Mouse (Mus musculus) T-helper 1 cell (primary cell): Measurements from ENCODE around the gene Tex19.1.
"Not testable (repeated sequence)": the region's sequence is repeated elsewhere in the genome, so short reads cannot be mapped to it uniquely, and the experiment has no call there.

ENCODE experiments used
- in situ Hi-C: fragments of 300-600 bp; cut with MboI, MseI; formaldehyde crosslinking; loops from one replicate; pipeline ENCODE4 v1.15.1; 2025; ENCODE audit warnings: high pct_unique_total_duplicates

Tex19.1 gene

GRCm38 (mm10) chr11:121145865-121146264 lies at the start of gene Tex19.1:
Gene Tex19.1 (plus strand): TSS chr11:121146143.
- in situ Hi-C loops, result no loop called here

GRCm38 (mm10) chr11:121099762-121100161 lies 46.2 kb upstream of the Tex19.1 start:
- in situ Hi-C loops, result loop anchor here (5.0 kb wide), 1 partner anchor 77 kb away; no protein-coding TSS in a partner anchor

DNA sequence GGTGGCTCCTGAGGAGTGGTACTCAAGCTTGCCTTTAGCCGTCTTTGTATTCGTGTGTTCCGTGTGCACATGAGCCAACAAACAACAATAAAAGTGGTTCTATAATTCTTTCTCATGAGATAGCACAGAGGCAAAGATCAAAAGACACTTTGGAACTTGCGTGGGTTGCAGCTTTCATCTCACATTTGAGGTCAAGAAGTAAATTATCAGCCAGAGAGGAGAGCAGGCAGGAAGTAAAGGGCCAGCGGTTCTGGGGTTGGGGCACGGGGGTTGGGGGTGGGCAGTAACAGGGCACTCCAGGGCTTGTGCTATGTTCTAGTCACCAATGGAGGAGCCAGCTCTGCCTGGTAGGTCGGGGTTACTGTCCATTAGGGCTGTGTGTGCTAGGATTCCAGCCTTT lies 45.3 kb upstream of the Tex19.1 start:
- in situ Hi-C loops, result loop anchor here (5.0 kb wide), 1 partner anchor 78 kb away; no protein-coding TSS in a partner anchor

DNA sequence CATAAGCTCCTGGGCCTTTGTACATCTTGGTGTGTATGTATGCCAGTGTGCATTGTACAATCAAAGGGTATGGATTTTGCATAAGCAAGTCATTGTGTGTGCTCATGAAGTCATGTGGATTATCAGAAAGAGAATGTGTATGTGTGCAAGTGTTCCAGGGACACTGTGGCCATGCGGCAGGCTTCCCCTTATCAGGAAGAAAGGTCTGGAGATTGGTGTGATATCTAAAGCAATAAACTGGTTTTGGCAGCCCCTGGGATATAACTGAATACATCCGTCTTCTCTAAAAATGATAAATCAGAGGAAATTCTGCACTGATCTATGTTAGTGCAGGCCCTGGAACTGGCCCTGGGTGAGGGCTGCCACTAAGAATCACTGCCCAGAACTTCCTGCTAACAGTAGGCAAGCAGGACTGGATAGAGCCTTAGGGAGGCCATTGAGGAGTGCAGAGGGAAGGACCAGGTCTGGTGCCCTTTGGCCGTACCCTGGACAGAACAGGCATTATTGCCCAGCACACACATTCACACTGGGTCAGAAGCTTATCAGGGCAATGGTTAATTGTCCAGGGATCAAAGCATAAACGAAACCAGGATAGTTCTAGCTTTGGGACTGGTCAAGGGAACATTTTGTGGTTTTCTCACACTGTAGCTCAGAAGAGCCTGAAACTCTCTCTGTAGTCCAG lies 44.7 kb upstream of the Tex19.1 start:
- in situ Hi-C loops, result loop anchor here (5.0 kb wide), 1 partner anchor 79 kb away; no protein-coding TSS in a partner anchor

- in situ Hi-C loops, result not testable (repeated sequence)
Measured at GRCm38 (mm10) chr11:121107242-121107641, 38.7 kb upstream of the Tex19.1 start.

- in situ Hi-C loops, result no loop called here
Measured at GRCm38 (mm10) chr11:121108061-121108460, 37.9 kb upstream of the Tex19.1 start.

DNA sequence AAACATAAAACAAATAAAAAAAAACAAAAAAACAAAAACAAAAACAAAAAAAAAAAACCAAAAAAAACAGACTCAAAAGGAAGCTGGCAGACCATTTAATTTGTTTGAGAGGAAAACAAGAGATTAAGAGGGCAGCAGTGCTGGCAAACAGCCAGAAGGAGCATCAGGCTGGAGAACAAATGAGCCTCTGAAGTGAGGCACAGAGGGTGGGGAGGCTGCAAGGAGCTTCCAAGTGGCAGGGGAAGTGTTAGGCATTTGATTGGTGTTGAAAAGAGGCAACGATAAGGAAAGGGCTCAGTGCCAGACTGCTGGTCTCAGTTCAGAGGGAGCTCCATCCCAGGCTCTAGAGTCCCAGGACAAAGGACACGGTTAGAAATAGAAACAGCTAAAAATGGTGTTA lies 36.0 kb upstream of the Tex19.1 start:
- in situ Hi-C loops, result no loop called here

- in situ Hi-C loops, result no loop called here
Measured at GRCm38 (mm10) chr11:121111051-121111450, 34.9 kb upstream of the Tex19.1 start.

DNA sequence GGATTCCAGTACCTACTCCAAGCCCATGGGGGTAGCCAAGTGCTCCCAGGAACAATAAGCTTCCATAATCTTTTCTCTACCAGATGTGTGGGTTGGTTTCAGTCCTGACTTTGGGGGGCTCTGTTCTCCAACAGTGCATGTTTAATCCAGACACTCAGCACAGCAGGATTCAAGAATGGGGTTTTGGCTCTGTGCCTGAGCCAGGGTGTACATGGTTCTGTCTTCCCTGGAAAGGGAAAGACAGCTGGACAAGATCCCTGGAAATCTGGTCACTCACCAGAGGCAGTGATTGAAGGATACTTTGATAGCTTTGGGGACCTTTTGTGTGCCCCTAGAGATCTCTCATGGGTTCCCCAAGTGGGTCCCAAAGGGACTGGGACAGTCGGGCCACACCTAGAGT lies 34.3 kb upstream of the Tex19.1 start:
- in situ Hi-C loops, result no loop called here

GRCm38 (mm10) chr11:121112091-121112775 lies 33.7 kb upstream of the Tex19.1 start:
- in situ Hi-C loops, result no loop called here

- in situ Hi-C loops, result no loop called here
Measured at GRCm38 (mm10) chr11:121118106-121118505, 27.8 kb upstream of the Tex19.1 start.

DNA sequence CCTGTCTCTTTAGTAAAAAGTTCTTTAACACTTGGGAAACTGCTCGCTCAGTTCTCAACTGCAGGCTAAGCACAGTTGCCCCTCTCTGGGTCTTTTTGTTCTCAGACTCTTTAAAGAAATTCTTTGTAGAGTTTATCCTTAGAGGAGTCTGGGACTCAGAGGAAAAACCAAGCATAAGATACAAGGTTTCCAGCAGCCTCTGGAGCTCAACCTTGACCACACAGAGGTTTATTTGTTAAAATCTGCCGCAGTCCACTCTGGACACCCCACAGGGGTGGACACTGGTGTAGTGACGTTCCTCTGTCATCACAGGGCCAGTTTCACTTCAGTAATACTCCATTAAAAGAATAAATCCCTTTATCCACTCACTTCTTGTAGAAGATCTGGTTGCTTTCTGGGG lies 27.4 kb upstream of the Tex19.1 start, which contains the start of gene Tex19.2:
Gene Tex19.2, minus strand, starts transcription at position 101 of the 400 bp plus-strand sequence.
- in situ Hi-C loops, result no loop called here

GRCm38 (mm10) chr11:121121151-121121550 lies 24.8 kb upstream of the Tex19.1 start:
- in situ Hi-C loops, result no loop called here

DNA sequence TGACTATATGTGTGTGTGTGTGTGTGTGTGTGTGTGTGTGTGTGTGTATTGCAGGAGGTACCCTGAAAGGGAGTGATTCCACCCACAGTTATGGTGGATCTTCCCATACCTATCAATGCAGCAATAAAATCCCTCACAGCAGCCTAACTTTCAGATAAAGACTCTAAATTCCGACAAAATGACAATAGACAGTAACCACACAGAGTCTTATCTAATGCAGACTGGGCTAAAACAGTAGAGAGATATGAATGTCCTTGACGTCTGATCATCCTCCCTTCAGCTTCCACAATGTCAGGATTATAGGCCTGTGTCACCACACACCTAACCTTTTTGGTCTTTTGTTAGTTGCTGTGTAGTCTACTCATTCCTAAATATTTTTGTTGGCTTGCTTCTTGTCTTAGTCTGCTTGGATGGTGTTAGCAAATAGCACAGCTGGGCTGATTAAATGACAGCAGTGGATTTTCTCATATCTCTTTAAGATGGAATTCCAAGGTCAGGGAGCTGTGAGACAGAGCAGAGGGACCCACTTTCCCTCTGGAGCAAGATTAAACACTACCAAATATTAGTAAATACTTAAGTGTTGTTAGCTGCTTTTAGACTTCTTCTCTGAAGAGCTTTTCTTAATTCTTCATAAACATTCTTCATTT lies 23.8 kb upstream of the Tex19.1 start:
- in situ Hi-C loops, result no loop called here

DNA sequence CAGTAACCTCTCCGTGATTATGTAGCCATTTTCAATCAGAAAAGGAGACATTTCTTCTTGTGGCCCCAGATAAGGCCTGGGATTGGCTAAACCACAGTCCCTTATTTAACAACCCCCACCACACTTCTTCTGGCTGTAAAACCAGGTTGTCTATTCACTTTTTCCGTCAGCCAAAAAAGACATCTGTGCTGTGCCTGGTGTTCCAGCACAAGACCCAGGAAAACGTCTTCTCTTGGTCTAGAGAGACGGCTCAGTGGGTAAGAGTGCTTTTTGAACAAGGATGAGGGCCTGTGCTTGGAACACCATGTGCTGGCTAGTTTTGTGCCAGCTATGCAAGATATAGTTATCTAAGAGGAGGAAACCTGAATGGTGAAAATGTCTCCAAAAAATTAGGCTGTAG lies 22.5 kb upstream of the Tex19.1 start:
- in situ Hi-C loops, result no loop called here

DNA sequence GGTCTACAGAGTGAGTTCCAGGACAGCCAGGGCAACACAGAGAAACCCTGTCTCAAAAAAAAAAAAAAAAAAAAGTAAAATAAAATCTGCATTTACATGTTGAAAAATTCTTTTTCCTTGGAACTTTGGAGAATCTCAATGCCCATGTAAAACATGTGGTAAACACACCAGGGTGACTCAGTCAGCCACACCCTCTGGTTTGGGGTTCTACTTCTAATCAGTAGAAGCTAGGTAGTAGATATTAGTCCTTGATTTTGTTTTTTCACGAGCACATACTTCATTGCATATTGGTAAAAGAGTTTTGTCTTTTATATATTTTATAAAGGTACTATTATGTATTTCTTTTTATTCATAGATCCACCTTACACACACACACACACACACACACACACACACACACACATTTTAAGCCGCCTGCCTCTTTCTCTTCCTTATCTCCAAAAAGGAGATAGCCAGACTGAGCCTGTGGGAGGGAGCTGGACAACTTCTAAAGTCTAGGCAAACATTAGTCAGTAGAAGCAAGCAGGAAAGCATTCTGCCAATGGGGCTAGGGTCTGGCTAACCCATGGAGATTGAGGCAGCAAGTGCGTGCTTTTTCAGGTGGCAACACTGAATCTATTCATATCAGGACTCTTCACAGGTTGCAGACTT lies 20.3 kb upstream of the Tex19.1 start:
- in situ Hi-C loops, result no loop called here

DNA sequence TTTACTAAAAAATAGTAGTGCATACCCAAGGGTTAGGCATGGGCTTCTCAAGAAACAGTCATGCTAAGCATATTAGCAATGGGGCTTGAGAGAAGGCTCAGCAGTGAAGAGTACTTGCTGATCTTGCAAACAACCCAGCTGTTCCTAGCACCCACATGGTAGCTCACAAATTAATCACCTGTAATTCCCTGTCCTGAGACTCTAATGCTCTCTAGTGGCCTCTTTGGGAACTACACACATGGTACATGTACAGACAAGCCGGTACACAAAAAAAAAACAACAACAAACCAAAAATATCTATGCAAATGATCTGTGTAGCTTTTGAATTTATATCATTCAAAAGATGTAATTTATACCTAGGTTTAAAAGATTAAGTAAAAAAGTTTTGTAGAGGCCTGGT lies 19.5 kb upstream of the Tex19.1 start:
- in situ Hi-C loops, result no loop called here

DNA sequence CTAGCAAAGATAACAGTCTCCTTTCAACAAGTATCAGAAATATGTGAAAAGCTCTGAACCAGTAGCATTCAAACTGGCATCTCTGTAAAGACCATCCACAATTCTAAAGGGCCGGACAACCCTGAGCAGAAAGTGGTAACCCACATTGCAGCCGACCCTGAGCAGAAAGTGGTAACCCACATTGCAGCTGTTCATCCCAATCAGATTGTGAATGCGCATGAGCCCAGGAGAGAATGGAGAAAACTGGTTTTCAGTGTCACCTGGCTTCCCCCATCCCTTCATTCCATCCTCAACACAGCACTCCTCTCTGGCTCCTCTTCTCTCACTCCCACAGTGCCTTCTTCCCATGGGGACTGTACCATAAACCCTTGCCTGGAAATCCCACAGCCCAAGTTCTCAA lies 18.5 kb upstream of the Tex19.1 start:
- in situ Hi-C loops, result no loop called here

GRCm38 (mm10) chr11:121129616-121130015 lies 16.3 kb upstream of the Tex19.1 start:
- in situ Hi-C loops, result no loop called here

DNA sequence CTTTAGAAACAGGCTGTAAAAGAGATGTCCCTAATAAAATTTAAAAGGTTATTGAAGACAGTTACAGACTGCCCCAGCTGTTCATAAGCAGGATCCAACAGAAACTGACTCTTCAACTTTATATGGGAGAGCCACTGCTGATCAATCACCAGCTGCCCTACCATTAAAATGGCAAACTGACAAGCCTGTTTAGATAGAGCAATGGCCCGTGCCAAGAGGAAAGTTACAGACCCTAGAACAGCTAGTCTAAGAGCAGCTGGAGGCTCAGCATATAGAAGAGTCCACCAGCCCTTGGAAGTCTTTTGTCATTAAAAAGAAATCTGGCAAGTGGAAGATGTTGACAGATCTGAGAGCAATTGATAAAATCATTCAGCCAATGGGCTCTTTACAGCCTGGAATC lies 11.3 kb upstream of the Tex19.1 start:
- in situ Hi-C loops, result no loop called here

- in situ Hi-C loops, result no loop called here
Measured at GRCm38 (mm10) chr11:121137682-121138081, 8.3 kb upstream of the Tex19.1 start.

- in situ Hi-C loops, result no loop called here
Measured at GRCm38 (mm10) chr11:121138732-121139131, 7.2 kb upstream of the Tex19.1 start.
